Mouse (Mus musculus) Muller cell, postnatal 12 days (primary cell): Measurements from ENCODE around the gene Rgs10.

ENCODE experiments used
- DNase-seq: peaks from one replicate; pipeline ENCODE4 v3.0.0-alpha.2; 2015; ENCODE audit errors: inconsistent ontology term

Rgs10 gene

GRCm38 (mm10) chr7:128374156-128374555 is 44.4 kb downstream of the Rgs10 start:
- no peak for DNase-seq

GRCm38 (mm10) chr7:128373751-128374150 is 44.8 kb downstream of the Rgs10 start:
- no peak for DNase-seq

- DNase-seq: no peak
Measured at GRCm38 (mm10) chr7:128372331-128372730, 46.2 kb downstream of the Rgs10 start.

- no peak for DNase-seq
Measured at GRCm38 (mm10) chr7:128369366-128369765, 49.2 kb downstream of the Rgs10 start.

GRCm38 (mm10) chr7:128368828-128369227 is 49.7 kb downstream of the Rgs10 start:
- DNase-seq: no peak

- DNase-seq: no peak
Measured at GRCm38 (mm10) chr7:128366654-128367053, 51.9 kb downstream of the Rgs10 start.

GRCm38 (mm10) chr7:128365096-128365715 is 53.4 kb downstream of the Rgs10 start:
- no peak for DNase-seq

- DNase-seq: no peak
Measured at GRCm38 (mm10) chr7:128364526-128364925, 54.0 kb downstream of the Rgs10 start.

- peak; percentile 35 for DNase-seq
Measured at GRCm38 (mm10) chr7:128363806-128364205, 54.8 kb downstream of the Rgs10 start.

- DNase-seq: peak; percentile 74
Measured at GRCm38 (mm10) chr7:128362916-128363315, 55.6 kb downstream of the Rgs10 start.

- DNase-seq: no peak
Measured at GRCm38 (mm10) chr7:128359741-128360140, 58.8 kb downstream of the Rgs10 start.

GRCm38 (mm10) chr7:128359164-128359563 is 59.4 kb downstream of the Rgs10 start:
- no peak for DNase-seq

GRCm38 (mm10) chr7:128358741-128359140 is 59.8 kb downstream of the Rgs10 start:
- no peak for DNase-seq

GRCm38 (mm10) chr7:128356868-128357755 is 61.4 kb downstream of the Rgs10 start:
- no peak for DNase-seq

- no peak for DNase-seq
Measured at GRCm38 (mm10) chr7:128355463-128355862, 63.1 kb downstream of the Rgs10 start.

GRCm38 (mm10) chr7:128352721-128353120 is 65.8 kb downstream of the Rgs10 start:
- no peak for DNase-seq

GRCm38 (mm10) chr7:128351176-128351575 is 67.4 kb downstream of the Rgs10 start:
- DNase-seq: no peak

- DNase-seq: no peak
Measured at GRCm38 (mm10) chr7:128350316-128350715, 68.2 kb downstream of the Rgs10 start.

- no peak for DNase-seq
Measured at GRCm38 (mm10) chr7:128349751-128350150, 68.8 kb downstream of the Rgs10 start.

- peak; percentile 92 for DNase-seq
Measured at GRCm38 (mm10) chr7:128348608-128349007, 70.0 kb downstream of the Rgs10 start.

GRCm38 (mm10) chr7:128346991-128347390 is 71.6 kb downstream of the Rgs10 start:
- DNase-seq: no peak

GRCm38 (mm10) chr7:128346522-128346921 is 72.0 kb downstream of the Rgs10 start:
- no peak for DNase-seq

- DNase-seq: no peak
Measured at GRCm38 (mm10) chr7:128345691-128346090, 72.9 kb downstream of the Rgs10 start.
